Mouse (Mus musculus) retina, postnatal 7 days (tissue): ENCODE measurements around the gene Rpap3.

ENCODE experiments used
- DNase-seq: peaks from one replicate; pipeline ENCODE4 v3.0.0-alpha.2; 2012; ENCODE audit warnings: low read depth, low spot score

Gene Rpap3

GRCm38 (mm10) chr15:97648176-97648575 lies 57.4 kb downstream of the Rpap3 start:
- no peak for DNase-seq

GRCm38 (mm10) chr15:97646426-97646825 lies 59.2 kb downstream of the Rpap3 start:
- no peak for DNase-seq

GRCm38 (mm10) chr15:97643986-97644385 lies 61.6 kb downstream of the Rpap3 start:
- no peak for DNase-seq
